Mouse (Mus musculus) heart, postnatal 4 days (tissue): ENCODE measurements around the gene Dnajb2. TPM values are rescaled to one million over a fixed set of nuclear protein-coding genes. Genes with fewer than 3 reads are reported as not detected.

Experiments
- DNase-seq: peaks from one replicate; pipeline ENCODE4 v3.0.0; 2021
- total RNA-seq, 2 experiments: library from RNA; stranded (reverse); gene quantifications; 2 replicates each; pipeline ENCODE4 v1.2.3; 2021

Dnajb2 gene
- total RNA-seq, 2 experiments from 2014 or later = 46.4 to 49.2 TPM

DNA sequence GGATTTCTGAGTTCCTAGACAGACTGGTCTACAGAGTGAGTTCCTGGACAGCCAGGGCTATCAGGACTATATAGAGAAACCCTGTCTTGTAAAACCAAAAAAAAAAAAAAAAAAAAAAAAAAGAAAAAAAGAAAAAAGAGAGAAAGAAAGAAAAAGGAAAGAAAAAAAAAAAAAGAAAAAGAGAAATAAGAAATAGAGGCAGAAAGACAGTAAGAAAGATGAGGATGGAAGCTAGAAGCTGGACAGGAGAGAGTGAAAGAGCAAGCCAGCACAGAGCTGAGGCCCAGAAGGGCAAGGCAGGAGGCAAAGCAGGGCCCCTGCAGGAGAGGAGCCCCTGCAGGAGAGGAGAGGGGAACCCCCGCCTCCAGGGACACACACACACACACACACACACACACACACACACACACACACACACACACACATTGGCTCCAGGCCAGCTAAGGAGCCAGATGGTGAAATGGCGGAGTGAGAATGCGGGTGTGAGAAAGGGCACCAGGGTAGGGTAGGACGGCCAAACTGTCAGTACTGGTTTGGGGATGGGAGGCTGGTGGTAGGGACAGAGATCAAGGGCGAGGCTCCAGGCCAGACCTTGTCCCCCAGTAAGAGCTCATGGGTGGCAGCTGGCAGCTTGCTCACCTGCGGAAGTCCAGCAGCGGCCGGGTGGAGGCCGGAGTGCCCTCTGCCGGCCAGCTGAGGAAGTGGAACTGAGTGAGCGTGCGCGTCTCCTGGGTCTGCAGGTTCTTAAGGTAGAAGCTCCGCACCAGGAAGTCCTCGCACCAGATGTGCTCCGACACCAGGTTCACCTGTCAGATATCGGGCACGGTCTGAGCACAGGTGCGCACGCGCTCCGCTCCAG is 15.1 kb downstream of the Dnajb2 start:
- DNase-seq = peak; percentile 85

DNA sequence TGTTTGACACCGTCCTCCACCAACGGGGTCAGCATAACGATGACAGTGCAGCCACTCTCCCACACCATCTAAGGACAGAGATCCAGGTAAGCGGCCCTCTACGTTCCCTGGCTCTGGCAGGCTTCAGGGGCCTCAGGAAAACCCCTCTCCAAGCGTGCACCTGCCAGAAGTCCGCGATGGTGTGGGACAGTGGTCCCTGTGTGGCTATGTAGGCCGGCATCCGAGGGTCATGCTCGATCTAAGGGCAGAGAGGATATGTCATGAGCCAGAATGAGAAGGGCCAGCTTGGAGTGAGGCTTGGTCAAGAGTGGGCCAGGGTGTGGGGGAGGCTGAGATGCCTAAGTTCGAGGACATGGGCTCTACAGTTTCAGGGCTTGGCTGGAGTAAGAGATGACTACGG is 16.1 kb downstream of the Dnajb2 start:
- no peak for DNase-seq

DNA sequence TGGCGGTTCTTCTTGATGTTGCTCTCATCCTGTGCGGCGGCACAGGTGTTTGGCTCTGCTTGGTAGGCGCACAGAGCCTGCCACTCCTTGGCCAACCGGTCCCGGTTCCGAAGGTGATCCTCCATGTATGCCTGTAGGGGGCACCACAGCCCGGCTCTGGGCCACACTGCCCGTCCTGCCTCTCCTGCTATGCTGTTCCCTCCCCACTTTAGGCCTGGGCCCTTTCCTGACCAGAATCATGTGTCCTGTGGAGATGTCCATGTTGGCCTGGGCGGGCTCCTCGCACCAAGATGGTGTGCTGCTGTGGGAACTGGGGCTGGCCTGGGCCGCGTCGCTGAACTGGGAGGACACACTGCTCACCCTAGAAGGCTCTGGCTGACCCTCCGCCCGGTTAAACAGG is 16.8 kb downstream of the Dnajb2 start:
- no peak for DNase-seq

DNA sequence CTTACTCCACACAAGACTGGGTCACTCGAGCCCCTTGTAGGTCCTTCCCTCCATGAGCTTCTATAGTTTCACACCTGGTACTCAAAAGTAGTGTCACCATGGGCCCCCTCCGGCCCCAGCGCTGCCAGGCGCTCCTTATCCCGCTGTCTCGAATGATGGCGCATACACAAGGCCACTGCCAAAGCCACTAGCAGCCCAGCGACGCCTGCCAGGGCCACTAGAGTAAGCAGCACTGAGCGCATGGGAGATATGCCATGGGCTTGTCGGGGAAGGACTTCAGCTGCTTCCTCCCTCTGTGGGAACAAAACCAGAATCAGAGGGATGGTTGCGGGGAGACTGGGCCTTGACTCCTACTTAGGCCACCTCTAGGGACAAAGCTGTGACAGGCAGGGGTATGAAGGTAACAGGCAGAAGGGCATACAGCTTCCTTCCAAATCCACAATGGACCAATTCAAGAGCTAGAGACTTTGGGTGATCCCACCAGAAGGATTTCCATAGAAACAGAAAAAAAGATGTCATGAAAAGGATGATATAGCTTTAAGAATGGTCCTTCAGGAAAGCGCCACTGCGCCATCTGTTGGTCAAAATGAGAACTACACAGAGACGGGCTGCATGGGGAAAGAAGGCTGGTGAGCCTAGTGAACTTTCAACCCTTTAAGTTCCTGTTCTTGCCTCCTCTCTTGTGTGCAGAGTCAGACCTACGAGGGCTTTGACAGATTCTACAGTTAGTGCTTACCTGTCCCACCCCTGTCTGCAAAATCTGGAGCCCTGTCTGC is 17.8 kb downstream of the Dnajb2 start:
- DNase-seq = peak; percentile 90

DNA sequence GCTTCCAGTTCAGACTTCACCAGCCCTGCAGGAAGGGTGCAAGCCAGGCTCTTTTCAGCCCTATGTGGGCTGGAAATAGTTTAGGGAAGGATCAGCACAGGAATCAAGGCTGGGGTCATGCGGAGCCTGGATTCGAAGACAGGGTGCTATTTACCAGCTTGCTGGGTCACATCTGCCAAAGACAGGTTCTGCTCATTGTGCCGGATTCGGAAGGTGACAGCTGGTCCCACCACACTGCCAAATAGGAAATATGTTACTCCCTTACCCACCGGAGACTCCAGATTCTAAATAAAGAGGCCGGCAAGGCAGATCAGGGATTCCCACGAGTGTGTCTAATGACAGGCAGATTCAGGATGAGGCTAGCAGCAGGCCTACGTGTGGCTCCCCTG is 18.4 kb downstream of the Dnajb2 start:
- no peak for DNase-seq

DNA sequence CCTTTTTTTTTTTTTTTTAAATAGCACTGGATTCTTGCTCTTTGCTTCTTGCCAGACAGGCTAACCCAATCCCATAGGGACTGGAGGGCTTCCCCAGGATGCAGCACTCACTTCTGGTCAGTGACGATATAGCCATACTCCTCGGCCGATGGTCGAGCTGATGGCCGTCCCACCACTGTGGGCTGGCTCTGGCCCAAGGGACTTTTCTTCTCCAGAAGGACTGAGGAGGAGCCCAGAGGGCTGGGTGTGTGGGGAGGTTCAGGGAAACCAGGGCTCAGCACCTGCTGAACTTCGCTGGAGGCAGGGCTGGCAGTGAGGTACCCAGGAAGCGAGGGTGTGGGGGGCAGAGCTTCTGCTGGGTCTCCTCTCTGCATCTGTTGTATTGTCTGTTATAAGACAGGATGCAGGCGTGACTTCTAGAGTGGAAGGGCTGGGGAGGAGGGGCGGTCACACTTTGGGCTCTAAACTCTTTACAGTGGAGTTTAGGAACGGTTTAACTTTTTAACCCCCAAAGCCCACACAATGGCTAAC is 19.4 kb downstream of the Dnajb2 start:
- DNase-seq = no peak

DNA sequence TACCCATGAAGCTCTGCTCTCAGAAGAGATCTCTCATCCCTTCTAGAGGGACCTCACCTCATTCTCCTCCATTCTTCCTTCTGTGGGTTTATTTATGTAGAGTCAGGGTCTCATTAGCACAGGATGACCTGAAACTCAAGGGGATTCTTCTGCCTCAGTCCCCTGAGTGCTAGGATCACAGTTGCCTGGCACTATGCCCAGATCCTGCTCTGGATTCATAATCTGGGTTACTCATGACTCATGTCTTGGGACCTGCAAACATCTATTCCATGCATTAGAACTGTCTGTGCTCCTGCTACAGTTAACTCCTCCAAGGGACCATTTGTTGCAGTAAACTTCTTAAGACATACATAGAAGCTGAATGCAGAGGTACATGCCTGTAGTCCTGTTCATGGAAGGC is 25.1 kb downstream of the Dnajb2 start:
- DNase-seq = no peak

DNA sequence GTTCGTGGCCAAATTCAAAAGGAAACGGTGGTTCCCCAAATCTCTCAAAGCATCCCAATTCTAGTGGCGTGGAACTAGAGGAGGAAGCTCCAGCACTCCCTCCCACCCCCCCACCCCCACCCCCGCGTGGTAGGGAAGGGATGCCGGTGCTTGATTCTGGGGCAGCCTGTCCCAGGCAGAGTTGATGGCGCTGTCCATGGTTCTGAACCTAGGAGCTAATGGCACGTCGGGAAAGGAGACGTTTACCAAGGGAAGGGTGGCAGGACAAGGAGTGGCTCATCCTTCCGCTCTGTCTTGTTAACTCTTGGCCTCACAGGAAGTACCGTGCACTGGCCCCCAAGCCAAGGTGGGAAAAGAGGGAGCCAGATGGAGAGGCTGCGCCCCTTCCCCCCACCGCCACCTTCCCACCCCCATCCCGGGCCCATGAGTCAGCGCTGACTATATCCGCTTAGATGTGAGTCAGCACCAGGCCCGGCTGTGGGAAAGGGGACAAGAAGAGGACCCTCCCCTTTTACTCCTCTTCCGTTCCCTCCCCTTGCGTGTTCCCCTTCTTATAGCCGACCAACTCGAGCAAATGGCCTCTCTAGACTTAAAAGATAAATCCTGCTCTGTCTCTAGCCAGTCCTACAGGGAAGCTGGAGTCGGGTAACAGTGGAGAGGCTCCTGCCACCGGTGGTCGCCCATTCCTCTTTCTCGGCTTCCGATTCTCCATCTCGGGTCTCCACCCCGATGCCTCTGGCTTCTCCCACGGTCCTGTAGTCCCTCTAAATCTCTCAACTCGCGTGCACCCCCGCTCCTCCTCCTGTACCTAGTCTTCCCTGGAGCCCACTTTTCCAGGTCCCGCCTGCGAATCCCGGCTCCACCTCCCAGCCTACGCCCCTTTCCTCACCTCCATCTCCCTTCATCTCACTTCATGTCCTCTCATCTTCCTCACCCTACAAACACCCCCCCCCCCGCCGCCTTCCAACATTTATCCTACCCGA is 27.1 kb downstream of the Dnajb2 start:
- peak; percentile 85 for DNase-seq

DNA sequence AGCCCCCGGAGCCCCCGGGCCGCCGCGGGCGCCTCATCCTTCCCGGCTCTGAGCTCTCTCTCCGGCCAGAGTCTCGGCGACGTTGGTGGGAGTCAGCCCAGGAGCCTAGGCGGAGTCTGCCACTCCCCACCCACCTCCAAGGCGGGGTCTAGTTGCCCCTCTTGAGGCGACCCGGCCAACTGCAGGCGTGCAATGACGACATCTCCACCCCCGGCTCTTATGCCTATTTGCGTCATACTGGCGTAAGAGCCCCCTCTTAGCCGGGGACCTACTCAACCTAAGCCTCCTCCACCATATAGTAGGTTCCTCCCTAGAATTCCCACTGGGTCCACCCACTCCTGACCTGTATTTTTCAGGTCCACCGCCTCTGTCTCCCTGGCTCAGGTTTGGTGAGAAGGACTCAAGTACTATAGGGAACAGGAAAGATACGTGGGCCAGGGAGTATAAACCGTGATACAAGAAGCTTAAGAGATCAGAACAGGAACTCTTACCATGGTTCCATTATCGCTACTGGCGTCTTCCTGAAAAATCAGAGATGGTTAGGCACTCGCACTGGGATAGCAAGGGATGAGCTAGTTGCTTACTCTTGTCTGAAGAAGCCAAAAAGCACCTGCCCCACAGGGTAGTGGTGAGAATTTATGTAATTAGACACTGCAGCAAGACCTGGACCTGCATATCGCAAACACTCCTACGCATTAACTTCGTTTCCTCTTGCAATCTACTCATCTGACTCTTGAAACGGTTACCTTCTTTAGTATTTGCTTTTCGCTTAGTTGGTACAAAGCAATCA is 28.1 kb downstream of the Dnajb2 start, which contains the start of gene Ptprn:
Gene Ptprn, minus strand, starts transcription at position 412 of the 790 bp plus-strand sequence.
- no peak for DNase-seq

DNA sequence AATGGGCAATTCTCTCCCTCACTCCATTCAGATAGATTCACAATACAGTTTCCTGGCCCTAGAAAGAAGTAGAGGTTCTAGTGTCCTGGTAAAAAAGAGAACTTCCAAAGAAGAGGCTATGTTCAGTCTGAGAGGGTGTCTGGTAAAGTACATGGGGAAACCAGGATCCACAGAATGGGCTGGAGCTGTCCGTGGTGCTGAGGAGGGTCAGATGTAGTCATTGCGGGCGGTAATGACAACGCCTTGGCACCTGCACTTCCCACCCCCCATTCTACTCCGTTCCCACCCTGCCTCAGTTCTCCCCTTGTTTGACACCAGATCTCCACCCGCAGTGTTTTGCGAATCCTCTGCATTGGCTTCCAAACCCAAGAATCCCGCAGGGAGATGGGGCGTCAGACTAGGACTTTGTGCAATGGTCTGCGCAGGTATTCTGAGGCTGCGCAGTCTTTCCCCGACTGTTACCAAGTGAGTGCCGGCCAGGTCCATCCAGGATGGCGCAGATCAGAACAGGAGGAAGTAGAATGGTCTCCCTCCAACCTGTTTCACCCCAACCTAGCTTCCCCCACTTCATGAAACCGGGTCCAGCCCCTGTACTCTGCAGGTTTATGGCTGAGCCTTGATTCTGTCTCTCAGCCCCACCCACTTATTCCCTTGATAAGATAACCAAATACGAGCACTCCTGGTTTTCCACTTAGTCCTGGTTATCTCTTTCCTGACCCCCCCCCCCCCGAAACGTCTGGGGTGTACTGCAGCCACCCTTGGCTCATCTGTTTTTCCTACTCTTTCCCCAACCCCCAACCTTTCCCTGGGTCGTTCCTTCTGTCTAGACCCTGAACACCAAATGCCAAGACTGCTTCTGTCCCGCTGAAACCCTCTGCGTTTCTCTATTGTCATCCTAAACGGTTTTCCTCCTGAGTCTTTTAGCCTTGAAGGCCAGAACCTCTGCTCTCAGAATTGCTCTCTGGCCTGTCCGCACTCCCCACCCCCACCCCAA is 41.3 kb downstream of the Dnajb2 start:
- peak; percentile 76 for DNase-seq

DNA sequence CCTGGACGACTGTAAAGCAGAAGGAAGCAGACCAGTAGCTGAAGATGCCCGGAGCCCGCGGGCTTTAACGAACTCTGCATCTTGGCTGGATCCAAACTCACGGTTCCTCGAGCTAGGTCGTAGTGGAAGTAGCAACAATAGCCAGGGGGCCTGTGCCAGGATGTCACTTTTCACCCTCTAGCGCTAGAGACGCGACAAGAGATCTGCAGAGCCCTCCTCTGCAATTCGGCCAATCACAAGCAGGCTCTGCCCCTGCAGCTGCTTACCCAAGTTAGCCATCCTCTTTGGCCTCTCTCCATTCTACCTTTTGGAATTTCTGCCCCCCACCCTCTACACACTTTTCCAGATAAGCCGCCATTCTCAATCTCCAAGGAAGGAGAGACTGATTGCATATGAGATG is 42.0 kb downstream of the Dnajb2 start, which contains the start of gene Resp18:
Gene Resp18, minus strand, starts transcription at position 188 of the 400 bp plus-strand sequence.
- DNase-seq = no peak

DNA sequence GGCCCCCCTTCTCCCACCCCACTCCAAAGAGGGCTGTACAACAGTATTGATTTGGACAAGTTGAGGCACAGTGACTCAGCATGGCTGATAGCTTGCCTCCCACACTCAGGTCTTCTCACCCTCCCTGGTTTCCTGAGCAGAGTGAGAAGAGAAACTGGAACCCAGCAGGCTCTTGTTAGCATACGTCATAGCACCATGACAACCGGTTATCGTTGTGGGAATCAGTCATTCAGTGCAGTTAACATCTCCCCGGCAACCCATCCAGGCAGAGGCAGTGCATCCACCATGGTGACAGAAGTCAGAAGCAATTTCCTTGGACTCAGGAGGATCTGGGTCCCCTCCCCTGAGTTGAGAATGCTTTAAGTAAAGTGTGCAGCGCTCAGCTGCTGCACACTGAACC is 46.8 kb downstream of the Dnajb2 start:
- DNase-seq = no peak

DNA sequence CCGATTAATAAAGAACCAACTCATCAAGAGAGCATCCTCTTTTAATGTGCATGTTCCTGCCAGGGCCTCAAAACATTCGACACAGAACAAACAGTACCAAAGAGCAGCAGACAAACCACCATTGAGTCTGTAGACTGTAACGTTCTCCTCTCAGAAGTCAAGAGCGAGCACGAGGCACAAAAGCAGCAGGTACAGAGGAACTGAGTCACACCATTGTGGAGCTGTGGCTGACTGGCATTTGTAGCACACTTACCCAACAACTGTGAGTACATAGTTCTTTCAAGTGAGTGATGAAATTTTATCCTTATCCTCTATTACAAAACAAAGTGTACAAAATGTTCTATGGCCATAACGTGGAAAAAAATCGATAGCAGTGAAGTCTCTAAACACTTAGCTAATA is 48.7 kb downstream of the Dnajb2 start:
- no peak for DNase-seq

DNA sequence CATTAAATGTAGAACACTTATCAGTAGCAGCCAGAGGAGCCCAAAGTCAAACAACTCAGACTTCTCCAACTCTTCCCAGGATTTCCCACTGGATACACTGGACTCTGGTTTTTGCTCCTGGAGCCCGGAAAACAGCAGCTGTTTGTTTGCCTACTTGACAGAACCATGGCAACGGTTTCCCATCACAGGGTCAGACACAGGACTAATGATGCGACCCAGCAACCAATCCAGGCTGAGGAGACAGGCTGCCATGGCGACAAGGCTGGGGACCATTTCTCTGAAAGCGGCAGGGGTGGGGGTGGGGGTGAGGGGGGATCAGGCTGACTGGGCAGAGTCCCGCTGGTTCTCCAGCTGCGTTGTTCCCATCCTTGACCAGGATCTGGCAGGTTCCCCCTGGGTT is 53.2 kb downstream of the Dnajb2 start:
- peak; percentile 27 for DNase-seq

DNA sequence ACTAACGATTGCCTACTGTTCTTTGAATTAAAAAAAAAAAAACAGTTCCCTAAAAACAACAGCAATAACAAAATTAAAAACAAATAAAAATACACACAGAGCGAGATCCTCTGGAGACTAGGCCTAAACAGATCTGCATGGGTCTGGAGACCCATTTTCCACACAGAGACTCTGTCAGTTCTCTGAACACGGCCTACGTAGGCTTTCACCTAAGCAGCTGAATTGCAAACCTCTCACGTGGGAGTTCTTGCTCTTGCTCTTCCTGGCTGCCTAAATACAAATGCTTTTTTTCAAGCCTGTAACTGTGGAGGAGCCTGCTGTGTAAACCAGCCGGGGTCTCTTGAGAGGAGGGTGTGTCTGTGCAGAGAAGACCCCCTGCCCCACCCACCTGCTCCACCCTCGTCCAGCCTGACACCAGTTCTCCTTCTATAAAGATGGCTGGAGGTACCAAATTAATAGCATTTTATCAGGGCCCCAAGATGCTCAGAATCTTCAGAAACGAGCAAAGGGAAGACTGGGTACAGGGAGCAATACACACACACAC is 53.8 kb downstream of the Dnajb2 start:
- no peak for DNase-seq

DNA sequence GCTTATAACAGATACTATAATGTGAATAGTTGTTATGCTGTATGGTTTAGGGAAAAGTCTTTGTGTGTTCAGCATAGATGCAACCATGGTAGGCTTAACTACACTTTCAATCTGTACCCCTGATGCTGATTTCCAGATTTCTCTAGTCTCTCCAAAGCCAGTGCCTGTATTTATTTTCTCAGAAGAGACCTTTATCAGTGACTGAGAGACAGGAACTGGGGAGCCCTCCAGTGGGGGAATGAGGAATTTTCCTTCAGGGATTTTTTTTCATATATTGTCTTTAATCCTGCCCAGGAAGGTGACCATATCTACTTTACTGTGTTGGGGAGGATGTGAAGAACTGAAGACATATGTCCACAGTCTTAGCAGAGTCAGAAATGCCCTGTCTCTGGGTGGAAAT is 54.4 kb downstream of the Dnajb2 start:
- DNase-seq = peak; percentile 45

DNA sequence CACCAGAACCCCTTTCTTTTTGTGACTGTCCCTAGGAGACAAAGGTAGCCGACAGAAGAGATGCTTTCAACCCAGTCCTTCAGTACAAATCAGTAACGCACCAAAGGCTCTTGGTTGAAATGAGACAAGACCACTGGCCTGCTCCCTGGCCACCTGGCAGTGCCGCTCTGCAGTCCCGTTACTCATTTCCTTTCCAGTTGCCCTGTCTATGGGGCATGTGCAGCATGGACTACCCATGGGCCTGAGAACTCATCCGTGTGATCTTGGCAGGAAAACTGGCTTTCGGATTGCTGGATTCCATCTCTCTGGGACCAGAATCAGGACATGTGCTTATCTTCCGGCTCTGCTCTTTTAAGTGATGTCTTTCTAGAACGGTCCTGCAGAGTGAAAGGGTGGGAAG is 55.1 kb downstream of the Dnajb2 start:
- DNase-seq = no peak

DNA sequence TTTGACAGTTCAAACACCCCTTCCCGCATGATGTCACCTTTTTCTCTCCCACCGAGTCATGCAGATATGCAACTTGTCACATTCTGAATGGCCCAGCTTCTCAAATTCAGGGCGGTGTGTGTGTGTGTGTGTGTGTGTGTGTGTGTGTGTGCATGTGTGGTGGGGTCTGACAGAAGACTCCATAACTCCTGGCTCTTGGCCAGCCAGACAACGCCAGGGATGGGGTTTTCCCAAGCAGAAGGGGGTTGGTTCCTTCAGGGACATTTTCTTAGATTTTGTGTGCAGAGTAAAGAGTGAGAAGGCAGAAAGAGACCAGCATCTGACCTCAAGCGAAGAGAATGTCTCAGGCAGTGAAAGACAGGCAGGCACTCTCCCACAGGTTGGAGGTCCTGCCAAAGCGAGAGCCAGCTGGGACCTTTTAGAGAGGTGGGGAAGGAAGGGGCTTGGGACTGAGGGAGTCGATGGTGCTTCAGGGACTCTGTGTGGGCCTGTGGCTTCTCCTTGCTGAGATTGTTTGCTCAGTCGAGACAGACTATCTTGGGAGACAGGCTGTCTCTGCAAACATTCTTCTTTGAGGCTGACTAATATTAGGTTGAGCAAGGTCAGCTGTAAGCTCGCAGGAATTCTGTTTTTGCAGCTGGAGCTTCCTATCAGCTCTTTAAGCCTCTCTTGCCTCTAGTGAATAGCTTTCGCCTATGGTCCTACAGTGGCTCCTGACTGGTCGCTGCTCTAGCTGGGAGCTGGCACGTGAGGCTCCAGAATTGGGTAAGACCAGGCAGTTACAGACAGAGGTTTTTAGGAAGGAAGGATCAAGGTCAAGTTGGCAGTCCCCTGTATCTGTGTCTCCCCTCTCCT is 56.5 kb downstream of the Dnajb2 start:
- peak; percentile 26 for DNase-seq

DNA sequence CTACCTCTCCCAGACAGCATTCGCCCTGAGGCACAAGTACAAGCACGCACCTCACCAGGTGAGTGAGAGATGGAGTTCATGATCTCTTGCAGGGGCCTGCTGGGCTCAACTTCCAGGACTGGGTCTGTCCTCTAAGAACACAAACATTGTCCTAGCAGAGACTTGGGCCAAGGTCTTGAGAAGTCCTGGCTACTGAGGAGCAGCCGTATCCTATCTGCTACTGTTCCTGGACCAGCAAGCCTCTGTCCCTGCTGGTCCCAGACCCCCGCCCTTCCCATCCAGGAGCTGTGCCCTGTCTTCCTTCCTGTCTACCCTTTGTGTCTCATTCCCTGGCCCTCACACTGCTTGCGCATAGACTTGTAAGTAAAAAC is 57.1 kb downstream of the Dnajb2 start:
- no peak for DNase-seq
